Mouse (Mus musculus) CH12.LX (cell line): Measurements from ENCODE around the gene Brf1.

Source experiments
- CTCF ChIP-seq, 2 experiments: IDR thresholded peaks in 1 of 2; conservative IDR thresholded peaks in 1 of 2; 2 replicates each; pipeline ENCODE4 v1.5.1; 2011 to 2012; ENCODE audit warnings: low read depth in 2 of 2, low read length in 2 of 2, improper control_type of control experiment in 1 of 2, inconsistent platforms in 1 of 2, mild to moderate bottlenecking in 1 of 2, moderate library complexity in 1 of 2
- EP300 ChIP-seq: IDR thresholded peaks from 2 replicates; pipeline ENCODE4 v1.6.1; 2011; ENCODE audit warnings: low read length, improper control_type of control experiment
- GABPA ChIP-seq: IDR thresholded peaks from 2 replicates; pipeline ENCODE4 v1.6.1; 2012; ENCODE audit warnings: low read depth, low read length, improper control_type of control experiment, inconsistent platforms; ENCODE audit not compliant: insufficient replicate concordance
- JUND ChIP-seq: conservative IDR thresholded peaks from 2 replicates; pipeline ENCODE4 v1.6.1; 2011; ENCODE audit warnings: low read depth, low read length, improper control_type of control experiment
- PAX5 ChIP-seq: IDR thresholded peaks from 2 replicates; pipeline ENCODE4 v1.6.1; 2012; ENCODE audit warnings: low read length, inconsistent platforms, mixed read lengths
- POLR2A ChIP-seq: IDR thresholded peaks from 2 replicates; pipeline ENCODE4 v1.6.1; 2011; ENCODE audit warnings: low read depth, mild to moderate bottlenecking, improper control_type of control experiment, low read length
- POLR2AphosphoS2 ChIP-seq: IDR thresholded peaks from 2 replicates; pipeline ENCODE4 v1.6.1; 2011; ENCODE audit warnings: low read depth, low read length, improper control_type of control experiment
- RAD21 ChIP-seq: IDR thresholded peaks from 2 replicates; pipeline ENCODE4 v1.6.1; 2011; ENCODE audit warnings: low read depth, mild to moderate bottlenecking, low read length, improper control_type of control experiment, moderate library complexity

- no peak for TF ChIP-seq GABPA
- TF ChIP-seq CTCF (conservative IDR thresholded peaks at IDR 0.05 in 1 of 2, IDR thresholded peaks at IDR 0.05 in 1 of 2; ENCODE audit: low read depth in 2 of 2, low read length in 2 of 2), result peak in 1 of 2 experiments; percentile 58; a peak in 2 of 4 replicates
- no peak for TF ChIP-seq RAD21
- TF ChIP-seq PAX5, result no peak
- no peak for TF ChIP-seq POLR2A
- no peak for TF ChIP-seq JUND
- TF ChIP-seq POLR2AphosphoS2, result no peak
- no peak for TF ChIP-seq EP300
These were observed 70.7 kb downstream of the Brf1 start, which contains the start of gene Jag2 for GRCm38 (mm10) chr12:112929562-112930352.
